Mouse (Mus musculus) naive thymus-derived CD4-positive, alpha-beta T cell, adult 2 months (primary cell): ENCODE measurements around the gene Ruvbl1.

ENCODE experiments used
- DNase-seq: peaks from one replicate; pipeline ENCODE4 v3.0.0-alpha.2; 2011; ENCODE audit warnings: low read depth

The Ruvbl1 gene

DNA sequence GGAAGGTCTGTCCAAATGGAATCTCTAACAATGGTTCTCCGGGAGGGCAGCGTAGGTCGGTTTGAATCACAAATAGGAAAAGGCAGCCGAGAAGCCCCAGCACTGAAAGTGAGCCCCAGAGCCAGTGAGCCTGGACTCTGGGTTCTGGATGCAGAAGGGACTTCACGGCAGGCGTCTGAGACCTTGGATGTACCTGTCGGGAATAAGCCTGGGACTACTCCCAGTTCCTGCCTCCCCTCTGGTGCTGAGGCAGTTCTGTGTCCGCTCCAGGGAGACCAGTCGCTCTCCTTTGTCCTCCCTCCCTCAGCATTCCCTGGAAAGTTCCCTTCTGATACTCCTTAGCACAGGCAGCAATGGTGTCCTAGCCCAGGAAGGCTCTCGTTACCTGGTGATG is 80.2 kb downstream of the Ruvbl1 start:
- no peak for DNase-seq
